Mouse (Mus musculus): ENCODE measurements around the gene Igfbp2. TPM values are rescaled to one million over a fixed set of nuclear protein-coding genes. Genes with fewer than 3 reads are reported as not detected.

Igfbp2 gene
- polyA plus RNA-seq, 1 experiment, result 222 TPM

DNA sequence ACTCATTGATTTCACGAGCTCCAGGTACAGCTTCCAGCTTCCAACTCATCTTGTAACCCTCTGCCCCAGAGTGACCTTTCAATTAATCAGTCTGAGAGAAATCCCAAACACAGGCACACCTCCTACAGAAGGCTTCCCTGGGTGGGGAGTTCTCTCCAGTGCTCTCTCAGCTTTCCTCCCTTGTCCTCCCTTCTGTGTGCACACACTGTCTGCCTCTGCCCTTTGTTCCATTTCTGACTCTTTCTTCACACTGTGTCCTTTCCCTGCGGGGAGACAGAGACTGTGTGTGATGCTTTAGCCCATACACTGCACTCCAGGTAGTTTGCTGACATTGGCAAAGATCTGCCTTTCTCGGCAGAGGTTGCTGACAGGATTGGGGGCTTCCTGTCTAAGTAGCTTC, 33.6 kb upstream of the Igfbp2 start:
- H3K4me3 ChIP-seq (ENCODE audit: insufficient read depth, poor library complexity, severe bottlenecking), result no peak overlapping the region
- TF ChIP-seq MAX (IDR thresholded peaks at IDR 0.05), result no peak
- no peak for TF ChIP-seq CEBPB (IDR thresholded peaks at IDR 0.05; ENCODE audit: low read depth)
- no peak for TF ChIP-seq MYOG (IDR thresholded peaks at IDR 0.05; ENCODE audit: control insufficient read depth, extremely low read depth, insufficient read length)
- no peak for TF ChIP-seq FOSL1 (IDR thresholded peaks at IDR 0.05; ENCODE audit: insufficient read depth, low read length, poor library complexity, severe bottlenecking)
- TF ChIP-seq CTCF (IDR thresholded peaks at IDR 0.05; ENCODE audit: control insufficient read depth, insufficient read depth, insufficient read length), result no peak
- TF ChIP-seq MYOD1 (IDR thresholded peaks at IDR 0.05; ENCODE audit: control insufficient read depth, insufficient read length, low read depth), result no peak
- no peak for TF ChIP-seq USF1 (IDR thresholded peaks at IDR 0.05; ENCODE audit: low read depth)
- no peak overlapping the region for H3ac ChIP-seq (ENCODE audit: control insufficient read depth, insufficient read length, low read depth)
- H3K36me3 ChIP-seq (ENCODE audit: control insufficient read depth, insufficient read depth), result no peaks in the 10 kb centered on the region
- no peaks in the 10 kb centered on the region for H3K27me3 ChIP-seq (ENCODE audit: control insufficient read depth, insufficient read depth, insufficient read length)
- H3K79me3 ChIP-seq (ENCODE audit: low read depth), result no peaks in the 10 kb centered on the region
- H3K79me2 ChIP-seq (ENCODE audit: control insufficient read depth, insufficient read depth), result no peaks in the 10 kb centered on the region

DNA sequence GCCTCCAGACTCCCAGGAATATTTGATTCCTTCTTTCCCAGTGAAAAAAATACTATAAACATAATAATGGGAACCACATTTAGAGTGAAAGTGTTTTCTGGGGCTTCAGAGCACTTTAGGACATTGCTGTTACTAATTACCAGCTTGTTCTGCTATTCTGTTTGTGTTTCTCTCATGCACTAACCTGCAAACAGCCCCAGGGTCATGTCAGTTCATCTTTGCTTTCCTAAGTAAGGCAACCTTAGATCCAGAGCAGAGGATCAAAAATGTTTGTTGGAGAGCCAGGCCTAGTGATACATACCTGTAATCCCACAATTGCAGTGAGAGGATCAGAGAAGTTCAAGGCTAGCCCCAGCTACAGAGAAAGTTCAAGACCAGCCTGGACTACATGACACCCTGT, 32.6 kb upstream of the Igfbp2 start:
- Histone ChIP-seq H3K79me2 (ENCODE audit: control insufficient read depth, insufficient read depth) (no peaks in the 10 kb centered on the region), H3K79me3 (ENCODE audit: low read depth) (no peaks in the 10 kb centered on the region), H3K27me3 (ENCODE audit: control insufficient read depth, insufficient read depth, insufficient read length) (no peaks in the 10 kb centered on the region), H3K36me3 (ENCODE audit: control insufficient read depth, insufficient read depth) (no peaks in the 10 kb centered on the region), H3K4me3 (ENCODE audit: insufficient read depth, poor library complexity, severe bottlenecking) (no peak overlapping the region), H3ac (ENCODE audit: control insufficient read depth, insufficient read length, low read depth) (no peak overlapping the region)
- TF ChIP-seq MYOD1 (IDR thresholded peaks at IDR 0.05; ENCODE audit: control insufficient read depth, insufficient read length, low read depth) (no peak), MAX (IDR thresholded peaks at IDR 0.05) (no peak), MYOG (IDR thresholded peaks at IDR 0.05; ENCODE audit: control insufficient read depth, extremely low read depth, insufficient read length) (no peak), CEBPB (IDR thresholded peaks at IDR 0.05; ENCODE audit: low read depth) (no peak), USF1 (IDR thresholded peaks at IDR 0.05; ENCODE audit: low read depth) (no peak), FOSL1 (IDR thresholded peaks at IDR 0.05; ENCODE audit: insufficient read depth, low read length, poor library complexity, severe bottlenecking) (no peak), CTCF (IDR thresholded peaks at IDR 0.05; ENCODE audit: control insufficient read depth, insufficient read depth, insufficient read length) (no peak)

DNA sequence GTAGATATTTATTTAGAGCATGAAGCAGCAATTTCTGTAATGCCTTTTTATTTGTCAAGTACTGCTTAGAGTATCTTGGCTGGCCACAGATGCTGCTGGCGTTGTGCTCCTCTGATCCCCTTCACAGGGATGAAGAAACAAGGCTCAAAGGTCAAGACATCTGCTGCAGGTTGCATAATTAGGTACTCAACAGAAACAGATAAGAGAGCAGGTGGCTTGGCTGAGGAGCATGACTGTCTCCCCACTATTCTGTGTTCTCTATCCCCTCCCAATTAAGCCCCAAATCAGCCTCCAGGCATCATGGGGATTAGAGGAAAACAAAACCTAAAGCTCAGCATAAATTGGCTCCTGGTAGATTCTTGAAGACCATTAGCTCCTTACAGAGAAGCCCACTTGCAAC, 32.0 kb upstream of the Igfbp2 start:
- TF ChIP-seq MAX (IDR thresholded peaks at IDR 0.05) (no peak), FOSL1 (IDR thresholded peaks at IDR 0.05; ENCODE audit: insufficient read depth, low read length, poor library complexity, severe bottlenecking) (no peak), USF1 (IDR thresholded peaks at IDR 0.05; ENCODE audit: low read depth) (no peak), CEBPB (IDR thresholded peaks at IDR 0.05; ENCODE audit: low read depth) (no peak), MYOG (IDR thresholded peaks at IDR 0.05; ENCODE audit: control insufficient read depth, extremely low read depth, insufficient read length) (no peak), MYOD1 (IDR thresholded peaks at IDR 0.05; ENCODE audit: control insufficient read depth, insufficient read length, low read depth) (no peak), CTCF (IDR thresholded peaks at IDR 0.05; ENCODE audit: control insufficient read depth, insufficient read depth, insufficient read length) (no peak)

DNA sequence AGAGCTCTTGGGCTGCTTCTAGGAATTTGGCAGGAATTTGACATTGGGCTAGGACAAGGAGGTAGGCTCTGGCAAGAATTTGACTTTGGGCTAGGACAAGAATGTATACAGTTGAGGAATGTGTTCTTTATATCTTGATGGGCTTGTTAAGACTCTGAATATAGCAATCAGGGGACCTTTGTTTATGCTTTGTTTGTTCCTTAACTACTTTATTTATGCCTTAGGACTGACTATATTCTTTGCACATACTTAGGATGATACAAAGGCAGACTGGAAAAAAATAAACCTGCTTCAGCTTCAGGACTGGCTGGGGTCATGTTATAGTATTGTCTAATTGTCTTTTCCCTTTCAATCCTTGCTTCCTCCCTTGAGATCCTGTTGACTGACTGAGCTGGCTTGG, 31.1 kb upstream of the Igfbp2 start:
- Histone ChIP-seq H3ac (ENCODE audit: control insufficient read depth, insufficient read length, low read depth) (no peak overlapping the region), H3K4me3 (ENCODE audit: insufficient read depth, poor library complexity, severe bottlenecking) (no peak overlapping the region), H3K79me3 (ENCODE audit: low read depth) (no peaks in the 10 kb centered on the region), H3K36me3 (ENCODE audit: control insufficient read depth, insufficient read depth) (no peaks in the 10 kb centered on the region), H3K79me2 (ENCODE audit: control insufficient read depth, insufficient read depth) (no peaks in the 10 kb centered on the region), H3K27me3 (ENCODE audit: control insufficient read depth, insufficient read depth, insufficient read length) (no peaks in the 10 kb centered on the region)
- TF ChIP-seq CEBPB (IDR thresholded peaks at IDR 0.05; ENCODE audit: low read depth) (no peak), CTCF (IDR thresholded peaks at IDR 0.05; ENCODE audit: control insufficient read depth, insufficient read depth, insufficient read length) (no peak), FOSL1 (IDR thresholded peaks at IDR 0.05; ENCODE audit: insufficient read depth, low read length, poor library complexity, severe bottlenecking) (no peak), MAX (IDR thresholded peaks at IDR 0.05) (no peak), USF1 (IDR thresholded peaks at IDR 0.05; ENCODE audit: low read depth) (no peak)

More for the DNA sequence above, 32.0 kb upstream of the Igfbp2 start:
- Histone ChIP-seq H3K4me3 (ENCODE audit: insufficient read depth, poor library complexity, severe bottlenecking) (no peak overlapping the region), H3K79me2 (ENCODE audit: control insufficient read depth, insufficient read depth) (no peaks in the 10 kb centered on the region), H3K79me3 (ENCODE audit: low read depth) (no peaks in the 10 kb centered on the region), H3K27me3 (ENCODE audit: control insufficient read depth, insufficient read depth, insufficient read length) (no peaks in the 10 kb centered on the region), H3K36me3 (ENCODE audit: control insufficient read depth, insufficient read depth) (no peaks in the 10 kb centered on the region), H3ac (ENCODE audit: control insufficient read depth, insufficient read length, low read depth) (no peak overlapping the region)

DNA sequence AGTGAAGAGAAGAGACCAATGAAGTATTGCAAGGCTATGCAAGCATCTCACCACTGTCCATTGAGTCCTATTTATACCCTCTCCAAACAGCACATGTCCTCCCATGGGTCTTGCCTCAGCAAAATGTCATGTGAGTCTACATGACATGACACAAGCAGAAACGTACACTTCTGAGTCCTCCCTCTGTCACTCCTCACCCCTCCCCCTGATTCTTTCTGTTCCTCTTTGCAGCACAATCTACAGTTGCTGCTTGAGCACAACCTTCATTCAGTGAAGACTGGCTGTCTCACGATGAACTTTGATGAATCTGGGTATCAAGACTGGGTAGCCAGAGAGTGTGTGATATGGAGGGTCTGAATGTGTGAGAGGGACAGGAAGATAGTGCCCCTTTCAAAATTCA, 28.2 kb upstream of the Igfbp2 start:
- TF ChIP-seq MYOG (IDR thresholded peaks at IDR 0.05; ENCODE audit: control insufficient read depth, extremely low read depth, insufficient read length), result no peak
- no peak for TF ChIP-seq MYOD1 (IDR thresholded peaks at IDR 0.05; ENCODE audit: control insufficient read depth, insufficient read length, low read depth)
- no peak for TF ChIP-seq FOSL1 (IDR thresholded peaks at IDR 0.05; ENCODE audit: insufficient read depth, low read length, poor library complexity, severe bottlenecking)
- no peak for TF ChIP-seq CEBPB (IDR thresholded peaks at IDR 0.05; ENCODE audit: low read depth)
- TF ChIP-seq CTCF (IDR thresholded peaks at IDR 0.05; ENCODE audit: control insufficient read depth, insufficient read depth, insufficient read length), result no peak
- H3K27me3 ChIP-seq (ENCODE audit: control insufficient read depth, insufficient read depth, insufficient read length), result no peaks in the 10 kb centered on the region
- no peaks in the 10 kb centered on the region for H3K36me3 ChIP-seq (ENCODE audit: control insufficient read depth, insufficient read depth)
- no peaks in the 10 kb centered on the region for H3K79me2 ChIP-seq (ENCODE audit: control insufficient read depth, insufficient read depth)
- H3K4me3 ChIP-seq (ENCODE audit: insufficient read depth, poor library complexity, severe bottlenecking), result no peak overlapping the region
- H3K79me3 ChIP-seq (ENCODE audit: low read depth), result no peaks in the 10 kb centered on the region
- H3ac ChIP-seq (ENCODE audit: control insufficient read depth, insufficient read length, low read depth), result no peak overlapping the region

DNA sequence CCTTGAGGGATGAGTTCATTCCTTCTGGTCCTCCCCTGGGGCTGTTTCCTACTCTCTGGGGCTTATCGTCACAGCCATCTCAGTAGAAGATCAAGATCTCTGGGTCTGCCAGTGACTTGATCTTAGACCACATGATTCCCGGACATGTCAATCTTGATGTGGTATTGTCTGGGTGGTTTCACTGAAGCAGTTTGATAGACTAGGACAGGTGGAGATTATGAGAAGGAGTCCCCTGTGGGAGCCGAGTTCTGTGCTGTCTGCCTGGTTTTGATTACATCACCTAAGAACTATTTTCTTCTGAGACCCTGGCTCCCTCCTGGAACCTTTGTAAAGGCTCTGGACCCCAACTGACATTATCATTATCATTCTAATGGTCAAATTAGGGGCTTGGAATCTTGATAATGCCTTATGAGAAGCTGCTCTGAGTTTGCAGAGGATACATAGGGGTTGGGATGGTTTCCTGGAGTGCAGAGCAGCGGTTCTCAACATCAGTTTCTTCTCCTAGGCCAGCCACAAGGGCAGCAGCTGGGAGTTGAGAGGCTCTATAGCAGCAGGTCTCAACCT, 27.1 kb upstream of the Igfbp2 start:
- H3ac ChIP-seq (ENCODE audit: control insufficient read depth, insufficient read length, low read depth), result no peak overlapping the region
- H3K36me3 ChIP-seq (ENCODE audit: control insufficient read depth, insufficient read depth), result no peaks in the 10 kb centered on the region
- H3K4me3 ChIP-seq (ENCODE audit: insufficient read depth, poor library complexity, severe bottlenecking), result no peak overlapping the region
- no peaks in the 10 kb centered on the region for H3K27me3 ChIP-seq (ENCODE audit: control insufficient read depth, insufficient read depth, insufficient read length)
- peak; percentile 46 for TF ChIP-seq USF1 (IDR thresholded peaks at IDR 0.05; ENCODE audit: low read depth)
- peak; percentile 99 for TF ChIP-seq MYOD1 (IDR thresholded peaks at IDR 0.05; ENCODE audit: control insufficient read depth, insufficient read length, low read depth)
- TF ChIP-seq CTCF (IDR thresholded peaks at IDR 0.05; ENCODE audit: control insufficient read depth, insufficient read depth, insufficient read length), result no peak
- no peaks in the 10 kb centered on the region for H3K79me2 ChIP-seq (ENCODE audit: control insufficient read depth, insufficient read depth)
- no peaks in the 10 kb centered on the region for H3K79me3 ChIP-seq (ENCODE audit: low read depth)

Measured in C2C12 (cell line).